ENCODE assay signal across 22 mouse cellular contexts in the genomic region with DNA sequence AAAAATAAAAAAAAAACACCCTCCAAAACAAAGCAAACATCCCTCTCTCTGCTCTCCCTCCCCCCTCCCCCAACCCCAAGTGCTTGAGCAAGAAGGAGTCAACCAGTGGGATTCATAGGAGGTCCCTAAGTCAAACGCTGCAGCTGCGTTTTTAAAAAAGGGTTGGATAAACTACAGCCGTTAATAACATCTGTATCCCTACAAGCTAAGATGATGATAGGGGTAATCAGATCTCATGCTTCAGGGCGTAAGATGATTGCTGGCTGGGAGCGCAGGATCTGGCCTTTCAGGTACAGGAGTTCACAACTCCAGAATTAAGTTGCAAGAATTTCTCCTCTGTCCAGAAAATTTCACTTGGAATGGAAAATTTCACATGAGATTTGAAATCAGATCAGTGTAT. TPM values are rescaled to one million over a fixed set of nuclear protein-coding genes. Genes with fewer than 3 reads are reported as not detected.
"Had no signal": no experiment of that assay in that cellular context is flagged by ENCODE, and none has a peak within 500 bp of the region (broad histone marks: within the 10 kb centered on the region; RNA-seq: fewer than 3 reads in every experiment).

No protein-coding gene starts in this region.

- ATAC-seq: liver, postnatal 0 days; lung, postnatal 0 days had no signal

- H3K4me2 ChIP-seq: liver, embryonic 13.5 days; liver, embryonic 15.5 days; lung, embryonic 15.5 days; midbrain, embryonic 12.5 days; neural tube, embryonic 13.5 days; stomach, embryonic 15.5 days had no signal

- H3K36me3 ChIP-seq: liver, embryonic 13.5 days; liver, embryonic 15.5 days; lung, embryonic 15.5 days; midbrain, embryonic 12.5 days; neural tube, embryonic 13.5 days; stomach, embryonic 15.5 days had no signal

- H3K9me3 ChIP-seq: liver, embryonic 13.5 days; liver, embryonic 15.5 days; lung, embryonic 15.5 days; stomach, embryonic 15.5 days had no signal

- H3K4me3 ChIP-seq: liver, embryonic 13.5 days; liver, embryonic 15.5 days; lung, embryonic 15.5 days; megakaryocyte, embryonic 14.5 days; midbrain, embryonic 12.5 days; neural tube, embryonic 13.5 days; stomach, embryonic 15.5 days had no signal

- H3K27ac ChIP-seq: liver, embryonic 13.5 days; liver, embryonic 15.5 days; lung, embryonic 15.5 days; macrophage; midbrain, embryonic 12.5 days; neural tube, embryonic 13.5 days; stomach, embryonic 15.5 days; stomach, postnatal 0 days had no signal

- DNase-seq: liver, embryonic 13.5 days; liver, postnatal 0 days; lung, adult 2 months; lung, postnatal 14 days; lung, postnatal 36 days; midbrain, embryonic 14.5 days; right cerebral cortex, postnatal 14 days; thymus, adult 2 months; thymus, postnatal 25 days; thymus, postnatal 4 days had no signal

- H3K9ac ChIP-seq: liver, embryonic 13.5 days; liver, embryonic 15.5 days; liver, postnatal 0 days; lung, embryonic 15.5 days; midbrain, embryonic 12.5 days; neural tube, embryonic 13.5 days; stomach, embryonic 15.5 days had no signal

RNA-seq across cellular contexts. Expression of gene Nr2e1, which starts 6.1 kb away (rescaled TPM):
- polyA plus RNA-seq: liver, embryonic 13.5 days; liver, embryonic 15.5 days; liver, postnatal 0 days; lung, adult 2 months; lung, embryonic 15.5 days; lung, postnatal 0 days; macrophage; neural tube, embryonic 11.5 days; neural tube, embryonic 13.5 days; spleen, adult 2 months; stomach, postnatal 0 days; thymus, adult 2 months; urinary bladder, adult 2 months had no signal
